Mouse (Mus musculus) erythroblast, embryonic 14.5 days (primary cell): ENCODE results near the gene Cep170. TPM values are rescaled to one million over a fixed set of nuclear protein-coding genes. Genes with fewer than 3 reads are reported as not detected.

Experiments used
- H3K27me3 ChIP-seq: 2 replicates; pipeline ENCODE4 v1.6.1; 2012; ENCODE audit warnings: inconsistent platforms; ENCODE audit not compliant: control insufficient read depth
- H3K36me3 ChIP-seq: 2 replicates; pipeline ENCODE4 v1.6.1; 2012; ENCODE audit warnings: mild to moderate bottlenecking, inconsistent platforms; ENCODE audit not compliant: control insufficient read depth
- H3K4me1 ChIP-seq: 2 replicates; pipeline ENCODE4 v1.6.1; 2012; ENCODE audit warnings: inconsistent platforms; ENCODE audit not compliant: control insufficient read depth
- H3K4me3 ChIP-seq: replicated peaks from 2 replicates; pipeline ENCODE3; 2012; ENCODE audit warnings: moderate library complexity, mild to moderate bottlenecking, inconsistent platforms
- H3K9me3 ChIP-seq: 2 replicates; pipeline ENCODE4 v1.6.1; 2012; ENCODE audit warnings: low read length, inconsistent platforms, mixed read lengths; ENCODE audit not compliant: control insufficient read depth
- GATA1 ChIP-seq: IDR thresholded peaks from 2 replicates; pipeline ENCODE4 v1.6.1; 2012; ENCODE audit warnings: low read length, inconsistent platforms, mixed read lengths
- TAL1 ChIP-seq: IDR thresholded peaks from 3 replicates; pipeline ENCODE4 v1.6.1; 2012; ENCODE audit warnings: low read length, inconsistent platforms, mixed read lengths
- polyA plus RNA-seq: library from polyadenylated mRNA; stranded (reverse); fragments of >175 nt; gene quantifications from 2 replicates; pipeline ENCODE4 v1.2.3, GENCODE M21; 2012

Gene Cep170
- polyA plus RNA-seq, 1 experiment = 0.03 TPM

DNA sequence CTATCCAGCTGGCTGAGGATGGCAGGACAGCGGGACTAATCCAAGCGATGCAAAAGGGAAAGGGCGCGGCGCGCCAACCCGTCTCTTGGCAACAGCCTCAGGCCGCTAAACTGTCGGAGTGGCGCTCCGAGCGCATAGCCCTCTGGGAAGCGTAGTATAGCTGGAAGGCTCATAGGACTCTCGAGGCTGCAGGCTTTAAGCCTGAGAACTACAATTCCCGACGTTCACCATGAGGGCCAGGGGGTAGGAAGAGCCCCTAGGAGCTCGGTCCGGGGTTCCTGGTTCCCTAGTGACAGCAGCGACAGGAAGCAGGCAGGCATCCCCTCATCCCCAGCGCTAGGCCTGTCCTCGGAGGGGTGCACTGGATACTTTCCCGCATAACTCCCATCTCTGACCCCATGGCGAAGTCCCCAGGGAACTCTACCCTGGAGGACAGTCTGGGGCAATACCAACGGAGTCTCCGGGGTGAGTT, 760 bp upstream of the Cep170 start, which contains the start of gene Sdccag8:
Gene Sdccag8, plus strand, starts transcription at position 70 of the 472 bp plus-strand sequence.
- H3K4me1 ChIP-seq = peaks cover 38% of the 10 kb centered on the region
- H3K4me3 ChIP-seq = peak within 1 kb of the TSS; percentile 73
- no peaks in the 10 kb centered on the region for H3K9me3 ChIP-seq
- no peaks in the 10 kb centered on the region for H3K27me3 ChIP-seq
- no peak for TF ChIP-seq TAL1
- TF ChIP-seq GATA1 = no peak
- H3K36me3 ChIP-seq = 0 out of 2 replicates have a peak, but pooled peaks cover 3% of the 10 kb centered on the region

GRCm38 (mm10) chr1:176813292-176814035, 403 bp downstream of the Cep170 start:
- Histone ChIP-seq H3K27me3 (no peaks in the 10 kb centered on the region), H3K9me3 (no peaks in the 10 kb centered on the region)
- TF ChIP-seq TAL1 (no peak), GATA1 (no peak)

GRCm38 (mm10) chr1:176812491-176813291, 1.2 kb downstream of the Cep170 start:
- Histone ChIP-seq H3K4me3 (peak overlapping the region; percentile 73), H3K4me1 (peaks cover 28% of the 10 kb centered on the region), H3K9me3 (no peaks in the 10 kb centered on the region), H3K36me3 (no peaks in the 10 kb centered on the region), H3K27me3 (no peaks in the 10 kb centered on the region)
- TF ChIP-seq TAL1 (no peak), GATA1 (no peak)

More at GRCm38 (mm10) chr1:176813292-176814035, 403 bp downstream of the Cep170 start:
- H3K36me3 ChIP-seq = 0 out of 2 replicates have a peak, but pooled peaks cover 3% of the 10 kb centered on the region
- H3K4me1 ChIP-seq = peaks cover 35% of the 10 kb centered on the region
- H3K4me3 ChIP-seq = peak overlapping the region; percentile 73

DNA sequence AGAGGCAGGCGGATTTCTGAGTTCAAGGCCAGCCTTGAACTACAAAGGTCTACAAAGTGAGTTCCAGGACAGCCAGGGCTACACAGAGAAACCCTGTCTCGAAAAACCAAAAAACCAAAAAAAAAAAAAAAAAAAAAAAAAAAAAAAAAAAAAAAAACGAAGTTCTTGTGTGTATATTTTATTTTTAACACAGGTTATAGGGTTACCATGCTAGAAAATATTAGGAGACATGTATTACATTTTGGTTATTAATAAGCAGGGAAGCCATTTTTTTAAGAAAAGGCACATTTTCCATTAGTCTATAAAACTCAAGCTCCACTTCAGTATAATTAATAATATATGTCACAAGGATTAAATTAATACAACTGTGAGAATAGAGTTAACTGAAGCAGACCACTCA, 2.0 kb downstream of the Cep170 start:
- Histone ChIP-seq H3K4me3 (no peak overlapping the region), H3K4me1 (peaks cover 28% of the 10 kb centered on the region)
- no peak for TF ChIP-seq TAL1

GRCm38 (mm10) chr1:176810161-176810560, 3.7 kb downstream of the Cep170 start:
- Histone ChIP-seq H3K27me3 (no peaks in the 10 kb centered on the region), H3K4me1 (peaks cover 22% of the 10 kb centered on the region), H3K36me3 (no peaks in the 10 kb centered on the region), H3K9me3 (no peaks in the 10 kb centered on the region), H3K4me3 (no peak overlapping the region)
- no peak for TF ChIP-seq GATA1
- TF ChIP-seq TAL1 = no peak

More for the DNA sequence above, 2.0 kb downstream of the Cep170 start:
- Histone ChIP-seq H3K9me3 (no peaks in the 10 kb centered on the region), H3K27me3 (no peaks in the 10 kb centered on the region), H3K36me3 (no peaks in the 10 kb centered on the region)

DNA sequence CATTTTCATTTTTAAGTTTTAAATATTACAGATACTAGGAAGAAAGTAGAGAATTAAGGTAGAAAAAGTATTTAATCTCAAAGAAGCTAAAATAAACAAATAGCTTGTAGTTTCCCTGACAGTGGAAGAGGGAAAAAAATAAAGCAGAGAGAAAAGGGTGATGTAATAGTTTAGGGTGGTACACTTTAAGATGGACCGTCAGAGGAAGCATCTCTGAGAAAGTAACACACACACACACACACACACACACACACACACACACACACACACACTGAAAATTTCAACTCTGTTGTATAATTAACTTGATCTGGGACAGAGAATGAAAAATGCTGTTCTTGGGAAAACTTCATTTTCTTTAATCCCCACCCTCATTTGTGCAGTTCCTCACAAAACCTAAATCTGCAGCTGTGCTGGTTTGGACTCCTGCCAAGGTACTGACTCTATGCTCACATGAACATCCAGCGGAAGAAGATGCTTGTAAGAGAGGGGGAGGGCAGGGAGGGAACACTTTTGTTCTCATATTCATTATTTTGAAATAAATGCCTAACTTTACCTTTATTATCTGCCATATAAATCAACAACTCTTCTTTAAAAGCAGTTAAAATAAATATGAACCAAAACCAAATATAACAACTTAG, 13.0 kb downstream of the Cep170 start:
- no peaks in the 10 kb centered on the region for H3K27me3 ChIP-seq
- TF ChIP-seq GATA1 = no peak
- no peak for TF ChIP-seq TAL1
- peaks cover 1% of the 10 kb centered on the region; the same call in 1 of the 2 replicates for H3K4me1 ChIP-seq
- H3K9me3 ChIP-seq = no peaks in the 10 kb centered on the region
- H3K36me3 ChIP-seq = no peaks in the 10 kb centered on the region
- no peak overlapping the region for H3K4me3 ChIP-seq

GRCm38 (mm10) chr1:176798673-176799072, 15.2 kb downstream of the Cep170 start:
- no peak for TF ChIP-seq GATA1
- no peak for TF ChIP-seq TAL1
- no peaks in the 10 kb centered on the region for H3K9me3 ChIP-seq

GRCm38 (mm10) chr1:176792175-176792574, 21.7 kb downstream of the Cep170 start:
- H3K4me1 ChIP-seq = no peaks in the 10 kb centered on the region
- no peak for TF ChIP-seq GATA1

More at GRCm38 (mm10) chr1:176798673-176799072, 15.2 kb downstream of the Cep170 start:
- H3K4me1 ChIP-seq = peaks cover 1% of the 10 kb centered on the region; the same call in 1 of the 2 replicates
- H3K27me3 ChIP-seq = no peaks in the 10 kb centered on the region
- H3K36me3 ChIP-seq = no peaks in the 10 kb centered on the region
- H3K4me3 ChIP-seq = no peak overlapping the region

GRCm38 (mm10) chr1:176789326-176789725, 24.5 kb downstream of the Cep170 start:
- Histone ChIP-seq H3K4me3 (no peak overlapping the region), H3K9me3 (no peaks in the 10 kb centered on the region), H3K36me3 (peaks cover 14% of the 10 kb centered on the region), H3K27me3 (no peaks in the 10 kb centered on the region), H3K4me1 (no peaks in the 10 kb centered on the region)
- TF ChIP-seq GATA1 (no peak), TAL1 (no peak)

More at GRCm38 (mm10) chr1:176792175-176792574, 21.7 kb downstream of the Cep170 start:
- Histone ChIP-seq H3K27me3 (no peaks in the 10 kb centered on the region), H3K36me3 (peaks cover 10% of the 10 kb centered on the region), H3K4me3 (no peak overlapping the region), H3K9me3 (no peaks in the 10 kb centered on the region)
